Mouse (Mus musculus): ENCODE measurements around the gene Rasgef1b.

The Rasgef1b gene

DNA sequence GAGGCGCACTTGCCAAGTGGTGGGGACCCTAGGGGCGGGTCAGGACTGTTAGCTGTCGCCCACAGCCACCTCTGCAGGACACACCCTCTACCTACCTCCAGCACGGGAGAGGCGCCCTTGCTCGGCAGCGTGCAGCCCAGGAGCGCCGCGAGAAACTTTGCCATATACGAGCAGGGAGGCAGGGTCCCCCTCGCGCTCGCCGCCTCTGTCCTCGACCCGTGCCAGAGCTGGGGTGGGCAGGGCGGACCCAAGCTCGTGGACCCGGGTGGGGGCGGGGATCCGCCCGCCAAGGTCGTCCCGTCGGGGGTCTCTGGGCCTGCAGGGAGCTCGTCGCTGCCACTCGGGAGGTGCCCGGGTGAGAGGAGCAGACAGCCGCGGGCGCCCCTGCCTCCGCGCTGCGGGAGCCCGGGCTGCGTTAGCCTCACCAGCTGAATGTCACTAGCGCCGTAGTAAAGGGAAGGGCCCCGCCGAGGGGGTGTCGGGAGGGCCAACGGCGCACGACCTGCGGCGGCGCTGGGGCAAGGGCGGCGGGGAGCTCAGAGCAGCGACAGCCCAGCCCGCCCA lies at the start of gene Rasgef1b:
Gene Rasgef1b (minus strand): TSS at position 417 of the 564 bp plus-strand sequence.
- DNase-seq (ENCODE audit: low read depth in 2 of 2, low spot score in 2 of 2), result no peak

DNA sequence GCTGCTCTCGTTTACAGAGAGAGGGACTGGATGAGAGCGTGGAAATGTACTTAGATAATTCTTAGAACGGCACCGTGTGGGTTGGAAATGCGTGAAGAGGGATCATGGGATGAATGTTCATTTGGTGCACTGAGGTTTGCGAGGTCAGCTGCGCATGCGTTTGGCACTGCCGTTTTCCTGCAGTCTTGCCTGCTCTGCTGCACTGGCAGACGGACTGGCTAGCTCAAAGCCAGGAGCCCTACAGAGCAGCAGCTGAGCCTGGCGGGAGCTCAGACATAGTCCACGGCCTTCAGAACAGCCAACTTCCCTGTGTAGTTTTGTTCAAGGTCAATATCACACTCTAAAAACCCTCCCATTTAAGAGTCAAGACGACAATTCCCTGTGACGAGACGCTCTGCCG lies 46.5 kb upstream of the Rasgef1b start:
- no peak for DNase-seq (ENCODE audit: low read depth in 2 of 2, low spot score in 2 of 2)

GRCm38 (mm10) chr5:99773265-99773664 lies 44.4 kb upstream of the Rasgef1b start:
- no peak for DNase-seq (ENCODE audit: low read depth in 2 of 2, low spot score in 2 of 2)

GRCm38 (mm10) chr5:99764246-99764645 lies 35.4 kb upstream of the Rasgef1b start:
- no peak for DNase-seq (ENCODE audit: low read depth in 2 of 2, low spot score in 2 of 2)

DNA sequence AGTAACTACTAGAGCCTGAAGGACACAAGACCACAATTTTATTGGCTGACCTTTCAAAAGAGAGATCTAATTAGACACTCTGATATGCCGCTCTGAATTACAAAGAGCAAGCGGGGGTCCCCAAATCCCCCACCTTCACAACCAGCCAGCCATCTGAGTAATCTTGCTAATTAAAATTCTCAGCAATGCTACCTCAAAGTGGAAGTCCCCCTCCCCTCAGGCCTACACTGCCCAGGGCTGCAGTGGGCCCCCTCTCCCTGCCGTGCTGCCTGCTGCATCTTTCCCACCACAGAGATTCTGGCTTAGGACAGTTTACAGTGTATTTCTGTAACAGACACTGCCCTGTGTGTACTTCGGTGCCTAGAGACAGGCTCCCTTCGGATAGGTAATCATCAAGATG lies 30.0 kb upstream of the Rasgef1b start:
- no peak for DNase-seq (ENCODE audit: low read depth in 2 of 2, low spot score in 2 of 2)

DNA sequence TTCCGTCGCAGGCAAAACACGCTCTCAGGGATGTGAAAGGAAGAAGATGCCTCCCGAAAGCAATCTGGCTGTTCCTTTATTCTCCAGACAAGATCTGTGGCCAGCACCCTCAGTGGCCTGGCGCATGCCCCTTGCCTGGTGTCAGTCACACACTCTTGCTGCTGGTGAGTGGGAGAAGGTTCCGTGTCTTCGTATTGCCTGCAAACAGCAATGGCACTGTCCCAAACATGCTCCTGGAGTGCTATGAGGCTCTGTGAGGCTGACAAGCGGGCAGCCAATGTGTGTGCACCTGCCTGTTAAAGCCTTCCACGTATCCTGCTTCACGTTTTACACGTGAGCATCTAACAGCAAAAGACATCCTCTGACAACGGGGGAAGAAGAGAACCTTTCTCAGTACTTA lies 25.0 kb upstream of the Rasgef1b start:
- no peak for DNase-seq (ENCODE audit: low read depth in 2 of 2, low spot score in 2 of 2)

- no peak for DNase-seq (ENCODE audit: low read depth in 2 of 2, low spot score in 2 of 2)
Observed at GRCm38 (mm10) chr5:99753368-99753767, 24.5 kb upstream of the Rasgef1b start.

DNA sequence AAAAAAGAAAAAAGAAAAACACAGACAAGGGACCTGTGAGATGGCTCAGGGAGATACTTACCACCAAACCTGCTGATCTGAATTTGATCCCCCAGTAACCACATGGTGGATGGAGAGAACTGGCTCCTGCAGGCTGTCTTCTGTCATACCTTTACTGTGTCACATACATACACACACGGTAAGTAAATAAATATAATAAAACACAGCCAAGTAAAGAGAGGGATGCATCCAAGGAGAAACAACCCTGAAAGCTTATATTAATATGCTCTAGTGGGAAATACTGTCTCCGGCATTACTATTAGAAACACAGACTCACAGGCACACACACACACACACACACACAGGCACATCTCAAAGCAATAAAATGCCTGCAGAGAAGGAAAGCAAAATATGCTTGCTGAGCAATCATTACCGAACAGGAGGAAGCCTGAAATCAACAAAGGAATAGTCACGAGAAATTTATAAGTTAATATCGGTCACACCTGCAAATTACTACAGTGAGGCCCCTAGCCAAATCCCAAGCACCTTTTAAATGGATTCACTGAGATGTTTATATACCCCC lies 23.9 kb upstream of the Rasgef1b start:
- DNase-seq (ENCODE audit: low read depth in 2 of 2, low spot score in 2 of 2), result no peak

DNA sequence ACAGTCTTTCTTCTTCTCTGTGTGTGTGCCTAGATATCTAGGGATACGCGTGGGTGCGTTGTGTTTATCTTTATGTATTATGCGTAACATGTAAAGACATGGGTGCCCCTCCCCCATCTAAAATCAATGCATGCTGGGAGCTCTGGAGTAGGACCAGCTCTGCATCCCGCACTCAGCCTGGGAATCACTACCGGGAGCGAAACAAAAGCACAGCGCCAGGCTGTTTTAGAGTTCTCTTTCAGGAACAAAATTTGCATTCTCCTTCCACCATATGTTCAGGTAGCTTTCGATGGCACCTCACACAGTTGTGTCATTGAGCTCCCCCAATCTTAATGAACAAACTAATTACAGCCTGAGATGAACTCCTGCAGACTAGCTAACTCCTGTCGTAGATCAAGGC lies 19.6 kb upstream of the Rasgef1b start:
- DNase-seq (ENCODE audit: low read depth in 2 of 2, low spot score in 2 of 2), result no peak

GRCm38 (mm10) chr5:99746087-99746486 lies 17.2 kb upstream of the Rasgef1b start:
- DNase-seq (ENCODE audit: low read depth in 2 of 2, low spot score in 2 of 2), result no peak

DNA sequence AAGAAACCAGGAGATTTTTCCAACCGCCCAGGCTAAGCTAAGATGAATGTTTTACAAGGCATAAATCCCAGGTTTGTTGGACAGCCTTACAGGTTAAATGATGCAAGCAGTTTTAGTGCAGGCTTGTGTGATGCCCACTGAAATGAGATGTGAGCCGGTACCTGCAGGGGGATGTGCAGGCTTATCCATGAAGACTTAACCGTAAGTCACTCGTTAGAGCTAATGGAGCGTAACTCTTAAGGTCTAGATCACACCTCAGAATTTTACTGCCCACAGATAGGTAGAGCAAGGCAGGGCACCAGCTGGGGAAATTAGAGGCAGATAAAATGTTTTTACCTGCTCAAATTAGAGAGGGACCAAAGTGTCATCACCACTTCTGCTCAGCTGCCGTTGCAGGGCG lies 14.0 kb upstream of the Rasgef1b start:
- DNase-seq (ENCODE audit: low read depth in 2 of 2, low spot score in 2 of 2), result no peak

DNA sequence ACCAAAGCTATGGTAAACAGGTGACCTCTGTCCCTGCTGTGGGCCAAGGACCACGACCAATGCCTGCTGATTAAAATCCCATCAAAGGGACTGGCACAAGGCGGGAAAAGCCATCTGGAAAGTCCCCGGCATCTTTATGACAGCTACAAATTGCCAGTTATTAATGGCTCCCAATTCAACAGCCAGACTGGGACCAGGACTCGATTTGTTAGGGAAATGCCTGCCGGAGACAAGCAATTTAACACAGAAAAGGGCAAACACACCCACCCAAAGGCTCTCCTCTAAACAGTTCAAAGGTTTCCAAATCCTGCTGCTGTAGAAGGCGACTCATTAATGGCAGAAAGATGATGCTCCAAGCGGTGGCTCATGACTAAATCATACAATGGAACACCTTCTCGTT lies 13.2 kb upstream of the Rasgef1b start:
- DNase-seq (ENCODE audit: low read depth in 2 of 2, low spot score in 2 of 2), result no peak

GRCm38 (mm10) chr5:99737937-99738727 lies 9.3 kb upstream of the Rasgef1b start:
- DNase-seq (ENCODE audit: low read depth in 2 of 2, low spot score in 2 of 2), result no peak

GRCm38 (mm10) chr5:99729931-99730330 lies 1.1 kb upstream of the Rasgef1b start:
- DNase-seq (ENCODE audit: low read depth in 2 of 2, low spot score in 2 of 2), result no peak

- DNase-seq (ENCODE audit: low read depth in 2 of 2, low spot score in 2 of 2), result no peak
Observed at GRCm38 (mm10) chr5:99729361-99729882, 557 bp upstream of the Rasgef1b start.

- no peak for DNase-seq (ENCODE audit: low read depth in 2 of 2, low spot score in 2 of 2)
Observed at GRCm38 (mm10) chr5:99728027-99728451, 826 bp downstream of the Rasgef1b start.

DNA sequence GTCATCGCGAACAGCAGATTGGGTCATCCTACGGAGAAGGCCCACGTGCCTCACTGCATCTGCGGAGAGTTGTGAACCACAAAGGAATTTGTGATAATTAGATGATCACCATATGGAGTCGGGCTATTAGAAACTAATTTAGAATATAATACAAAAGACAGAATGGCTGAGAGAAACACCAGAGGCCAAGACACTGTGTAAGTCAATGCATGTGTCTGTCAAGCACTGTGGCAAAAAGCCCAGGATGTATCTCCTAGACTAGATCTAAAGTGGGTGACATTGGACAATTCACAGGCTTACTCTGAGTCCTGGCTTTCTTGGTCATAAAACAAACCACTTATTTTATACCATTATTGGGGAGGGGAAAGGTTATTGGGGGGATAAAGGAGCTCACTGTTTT lies 4.9 kb downstream of the Rasgef1b start:
- DNase-seq (ENCODE audit: low read depth in 2 of 2, low spot score in 2 of 2), result no peak

GRCm38 (mm10) chr5:99722310-99722709 lies 6.6 kb downstream of the Rasgef1b start:
- no peak for DNase-seq (ENCODE audit: low read depth in 2 of 2, low spot score in 2 of 2)

- no peak for DNase-seq (ENCODE audit: low read depth in 2 of 2, low spot score in 2 of 2)
Observed at GRCm38 (mm10) chr5:99720554-99720953, 8.3 kb downstream of the Rasgef1b start.

GRCm38 (mm10) chr5:99717917-99718316 lies 10.9 kb downstream of the Rasgef1b start:
- DNase-seq (ENCODE audit: low read depth in 2 of 2, low spot score in 2 of 2), result no peak

GRCm38 (mm10) chr5:99715281-99715744 lies 13.6 kb downstream of the Rasgef1b start:
- no peak for DNase-seq (ENCODE audit: low read depth in 2 of 2, low spot score in 2 of 2)

DNA sequence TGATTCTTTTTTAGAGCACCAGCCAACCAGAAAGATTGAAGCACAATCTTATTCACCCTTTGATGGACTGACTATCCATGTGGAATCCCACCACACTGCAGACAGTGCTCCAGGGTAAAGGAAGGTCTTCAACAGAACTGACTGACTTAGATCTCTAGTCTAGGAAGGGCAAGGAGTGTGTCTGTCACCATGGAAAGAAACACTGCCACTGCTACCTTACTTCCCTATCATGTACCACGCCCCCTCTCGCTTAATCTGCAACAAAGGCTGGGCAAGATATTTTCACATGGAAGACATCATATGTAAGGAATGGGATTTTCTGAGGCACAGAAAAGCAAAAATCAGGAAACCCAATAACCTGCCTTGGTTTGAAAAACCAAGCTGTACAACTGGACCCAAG lies 16.9 kb downstream of the Rasgef1b start:
- no peak for DNase-seq (ENCODE audit: low read depth in 2 of 2, low spot score in 2 of 2)

Measured in CD8-positive naive resting alpha-beta T cell, adult 2 months (primary cell).